Mouse (Mus musculus): ENCODE measurements around the gene Rnf43. TPM values are rescaled to one million over a fixed set of nuclear protein-coding genes. Genes with fewer than 3 reads are reported as not detected.

Gene Rnf43
- polyA plus RNA-seq, 1 experiment, result 9.0 TPM

DNA sequence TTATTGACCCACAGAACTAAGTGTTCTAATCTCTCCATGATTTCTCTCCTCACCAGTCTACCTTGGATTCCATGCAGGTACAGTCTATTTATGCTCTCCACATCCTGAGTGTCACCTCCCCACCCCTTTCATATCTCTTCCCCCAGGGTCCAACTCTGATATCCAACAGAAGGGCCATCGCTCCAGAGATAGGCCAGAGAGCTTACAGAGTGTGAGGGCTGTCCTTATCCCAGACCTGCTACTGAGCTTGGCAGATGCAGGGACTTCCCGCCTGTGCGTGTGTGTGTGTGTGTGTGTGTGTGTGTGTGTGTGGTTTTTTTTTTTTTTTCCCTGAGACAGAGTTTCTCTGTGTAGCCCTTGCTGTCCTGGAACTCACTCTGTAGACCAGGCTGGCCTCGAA, 106.2 kb downstream of the Rnf43 start:
- H3K27ac ChIP-seq (ENCODE audit: control insufficient read depth, insufficient read depth, low read length), result no peak overlapping the region
- H3K36me3 ChIP-seq (ENCODE audit: control insufficient read depth, insufficient read depth, low read length), result no peaks in the 10 kb centered on the region
- TF ChIP-seq POLR2A (IDR thresholded peaks at IDR 0.05; ENCODE audit: control insufficient read depth, extremely low read depth, insufficient read depth, low read length, poor library complexity), result no peak
- TF ChIP-seq CTCF (IDR thresholded peaks at IDR 0.05; ENCODE audit: borderline replicate concordance, control insufficient read depth, extremely low read depth, insufficient read depth, low read length, poor library complexity), result no peak
- H3K4me1 ChIP-seq (replicated peaks; ENCODE audit: control insufficient read depth, insufficient read depth, low read length), result peaks cover 9% of the 10 kb centered on the region
- H3K4me3 ChIP-seq (ENCODE audit: control insufficient read depth, insufficient read depth, low read length), result no peak overlapping the region
- 89% methylated on average over 4 of the region's 4 CpGs for WGBS
- peaks cover 10% of the 10 kb centered on the region for H3K27me3 ChIP-seq (ENCODE audit: control insufficient read depth, insufficient read depth, low read length)
- no peak for DNase-seq

DNA sequence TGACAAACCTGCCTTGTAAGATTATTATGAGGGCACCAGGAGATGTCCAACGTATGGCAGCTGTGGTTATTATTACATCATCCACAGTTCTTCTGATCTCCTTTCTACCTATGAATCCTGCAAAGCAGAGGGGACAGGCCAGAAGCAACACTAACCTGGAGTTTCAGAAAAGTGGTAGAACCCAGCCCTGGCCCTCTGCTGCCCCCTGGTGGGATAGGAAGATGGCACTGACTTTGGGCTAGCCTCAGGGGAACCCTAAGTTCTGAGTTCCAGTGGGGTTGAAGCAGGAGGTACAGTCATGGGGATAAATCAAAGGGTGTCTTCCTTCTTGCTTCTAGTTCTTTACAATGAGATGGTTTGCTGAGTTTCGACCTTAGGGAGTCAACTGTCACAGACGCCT, 108.5 kb downstream of the Rnf43 start:
- H3K4me3 ChIP-seq (ENCODE audit: control insufficient read depth, insufficient read depth, low read length), result no peak overlapping the region
- H3K27me3 ChIP-seq (ENCODE audit: control insufficient read depth, insufficient read depth, low read length), result no peaks in the 10 kb centered on the region
- H3K27ac ChIP-seq (ENCODE audit: control insufficient read depth, insufficient read depth, low read length), result no peak overlapping the region
- H3K36me3 ChIP-seq (ENCODE audit: control insufficient read depth, insufficient read depth, low read length), result no peaks in the 10 kb centered on the region
- no peaks in the 10 kb centered on the region for H3K4me1 ChIP-seq (replicated peaks; ENCODE audit: control insufficient read depth, insufficient read depth, low read length)
- peak; percentile 89 for DNase-seq
- WGBS, result 54% methylated on average over 3 of the region's 3 CpGs
- TF ChIP-seq POLR2A (IDR thresholded peaks at IDR 0.05; ENCODE audit: control insufficient read depth, extremely low read depth, insufficient read depth, low read length, poor library complexity) (no peak), CTCF (IDR thresholded peaks at IDR 0.05; ENCODE audit: borderline replicate concordance, control insufficient read depth, extremely low read depth, insufficient read depth, low read length, poor library complexity) (peak; percentile 77; the same call in 1 of the 2 replicates)

GRCm38 (mm10) chr11:87772354-87772753, 109.8 kb downstream of the Rnf43 start:
- no peak overlapping the region for H3K27ac ChIP-seq (ENCODE audit: control insufficient read depth, insufficient read depth, low read length)
- H3K36me3 ChIP-seq (ENCODE audit: control insufficient read depth, insufficient read depth, low read length), result no peaks in the 10 kb centered on the region
- no peak for DNase-seq
- no peaks in the 10 kb centered on the region for H3K4me1 ChIP-seq (replicated peaks; ENCODE audit: control insufficient read depth, insufficient read depth, low read length)
- no peak overlapping the region for H3K4me3 ChIP-seq (ENCODE audit: control insufficient read depth, insufficient read depth, low read length)
- no peak for TF ChIP-seq POLR2A (IDR thresholded peaks at IDR 0.05; ENCODE audit: control insufficient read depth, extremely low read depth, insufficient read depth, low read length, poor library complexity)
- TF ChIP-seq CTCF (IDR thresholded peaks at IDR 0.05; ENCODE audit: borderline replicate concordance, control insufficient read depth, extremely low read depth, insufficient read depth, low read length, poor library complexity), result no peak
- no peaks in the 10 kb centered on the region for H3K27me3 ChIP-seq (ENCODE audit: control insufficient read depth, insufficient read depth, low read length)
- WGBS, result 97% methylated on average over 3 of the region's 3 CpGs

DNA sequence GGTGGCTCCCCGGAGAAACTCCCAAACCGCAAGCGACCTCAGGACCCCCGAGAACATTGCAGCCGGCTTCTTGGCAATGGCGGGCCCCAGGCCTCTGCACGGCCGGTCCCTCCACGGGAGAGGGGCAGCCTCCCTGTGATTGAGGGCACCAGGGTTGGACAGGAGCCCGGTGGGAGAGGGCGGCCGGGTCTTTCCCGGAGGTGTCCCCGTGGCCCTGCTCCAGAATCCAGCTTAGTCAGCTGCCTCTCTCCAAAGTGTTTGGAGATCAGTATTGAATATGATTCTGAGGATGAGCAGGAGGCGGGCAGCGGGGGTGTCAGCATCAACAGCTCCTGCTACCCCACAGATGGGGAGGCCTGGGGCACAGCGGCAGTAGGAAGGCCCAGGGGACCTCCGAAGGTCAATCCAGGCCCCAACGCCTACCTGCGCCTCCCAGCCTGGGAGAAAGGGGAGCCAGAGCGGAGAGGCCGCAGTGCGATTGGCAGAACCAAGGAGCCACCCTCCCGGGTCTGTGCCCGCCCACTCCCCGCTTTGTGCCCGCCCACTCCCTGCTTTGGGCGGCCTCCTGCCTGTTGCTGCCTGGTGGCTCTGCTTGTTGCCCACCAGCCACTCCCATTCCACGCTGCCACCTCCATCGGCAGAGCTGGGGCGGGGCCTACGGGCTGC, 115.7 kb downstream of the Rnf43 start:
- WGBS, result 58% methylated on average over 30 of the region's 32 CpGs
- TF ChIP-seq POLR2A (IDR thresholded peaks at IDR 0.05; ENCODE audit: control insufficient read depth, extremely low read depth, insufficient read depth, low read length, poor library complexity) (no peak), CTCF (IDR thresholded peaks at IDR 0.05; ENCODE audit: borderline replicate concordance, control insufficient read depth, extremely low read depth, insufficient read depth, low read length, poor library complexity) (no peak)
- H3K36me3 ChIP-seq (ENCODE audit: control insufficient read depth, insufficient read depth, low read length), result no peaks in the 10 kb centered on the region

GRCm38 (mm10) chr11:87778915-87779314, 116.4 kb downstream of the Rnf43 start:
- H3K4me1 ChIP-seq (replicated peaks; ENCODE audit: control insufficient read depth, insufficient read depth, low read length), result no peaks in the 10 kb centered on the region; the same call in 1 of the 2 replicates
- TF ChIP-seq POLR2A (IDR thresholded peaks at IDR 0.05; ENCODE audit: control insufficient read depth, extremely low read depth, insufficient read depth, low read length, poor library complexity), result no peak
- no peak for TF ChIP-seq CTCF (IDR thresholded peaks at IDR 0.05; ENCODE audit: borderline replicate concordance, control insufficient read depth, extremely low read depth, insufficient read depth, low read length, poor library complexity)
- no peak overlapping the region for H3K4me3 ChIP-seq (ENCODE audit: control insufficient read depth, insufficient read depth, low read length)
- H3K27me3 ChIP-seq (ENCODE audit: control insufficient read depth, insufficient read depth, low read length), result no peaks in the 10 kb centered on the region
- no peak for DNase-seq
- H3K36me3 ChIP-seq (ENCODE audit: control insufficient read depth, insufficient read depth, low read length), result no peaks in the 10 kb centered on the region
- 89% methylated on average over 12 of the region's 12 CpGs for WGBS
- H3K27ac ChIP-seq (ENCODE audit: control insufficient read depth, insufficient read depth, low read length), result no peak overlapping the region

More for the DNA sequence above, 115.7 kb downstream of the Rnf43 start:
- no peak overlapping the region for H3K4me3 ChIP-seq (ENCODE audit: control insufficient read depth, insufficient read depth, low read length)
- H3K4me1 ChIP-seq (replicated peaks; ENCODE audit: control insufficient read depth, insufficient read depth, low read length), result no peaks in the 10 kb centered on the region; the same call in 1 of the 2 replicates
- DNase-seq, result peak; percentile 39
- H3K27me3 ChIP-seq (ENCODE audit: control insufficient read depth, insufficient read depth, low read length), result no peaks in the 10 kb centered on the region
- no peak overlapping the region for H3K27ac ChIP-seq (ENCODE audit: control insufficient read depth, insufficient read depth, low read length)

GRCm38 (mm10) chr11:87779392-87779791, 116.9 kb downstream of the Rnf43 start:
- H3K27me3 ChIP-seq (ENCODE audit: control insufficient read depth, insufficient read depth, low read length), result no peaks in the 10 kb centered on the region
- no peak overlapping the region for H3K27ac ChIP-seq (ENCODE audit: control insufficient read depth, insufficient read depth, low read length)
- H3K4me1 ChIP-seq (replicated peaks; ENCODE audit: control insufficient read depth, insufficient read depth, low read length), result no peaks in the 10 kb centered on the region; the same call in 1 of the 2 replicates
- 85% methylated on average over 4 of the region's 4 CpGs for WGBS
- no peak overlapping the region for H3K4me3 ChIP-seq (ENCODE audit: control insufficient read depth, insufficient read depth, low read length)
- DNase-seq, result no peak
- TF ChIP-seq POLR2A (IDR thresholded peaks at IDR 0.05; ENCODE audit: control insufficient read depth, extremely low read depth, insufficient read depth, low read length, poor library complexity), result no peak
- no peak for TF ChIP-seq CTCF (IDR thresholded peaks at IDR 0.05; ENCODE audit: borderline replicate concordance, control insufficient read depth, extremely low read depth, insufficient read depth, low read length, poor library complexity)
- H3K36me3 ChIP-seq (ENCODE audit: control insufficient read depth, insufficient read depth, low read length), result no peaks in the 10 kb centered on the region
